Mouse (Mus musculus): ENCODE results near the gene Kcnma1.

- TF ChIP-seq POLR2A (IDR thresholded peaks at IDR 0.05; ENCODE audit: insufficient read depth, low read depth, low read length) (no peak), CTCF (IDR thresholded peaks at IDR 0.05; ENCODE audit: insufficient read depth, low read depth, low read length) (no peak)
Observed at GRCm38 (mm10) chr14:23959061-23959460, 55.2 kb downstream of the Kcnma1 start.

All from olfactory bulb, adult 2 months (tissue).